Mouse (Mus musculus) midbrain, embryonic 12.5 days (tissue): Measurements from ENCODE around the gene Tmem242. TPM values are rescaled to one million over a fixed set of nuclear protein-coding genes. Genes with fewer than 3 reads are reported as not detected.
"Not testable (repeated sequence)": the region's sequence is repeated elsewhere in the genome, so short reads cannot be mapped to it uniquely, and the experiment has no call there.

Source experiments
- ATAC-seq: fragments of 200-750 bp; cut with Nextera tagmentation; 2 replicates; pipeline ENCODE4 v1.8.0; 2017; ENCODE audit warnings: low read depth, moderate TSS enrichment, moderate library complexity; ENCODE audit not compliant: low FRiP score
- H3K27ac ChIP-seq: fragments of 300-500 bp; sonication (generic); replicated peaks from 2 replicates; pipeline ENCODE4 v1.5.1; 2016; ENCODE audit warnings: mild to moderate bottlenecking
- H3K27me3 ChIP-seq: fragments of 300-500 bp; sonication (generic); 2 replicates; pipeline ENCODE4 v1.6.1; 2016; ENCODE audit warnings: mild to moderate bottlenecking
- H3K36me3 ChIP-seq: fragments of 300-500 bp; sonication (generic); 2 replicates; pipeline ENCODE4 v1.6.1; 2016
- H3K4me1 ChIP-seq: fragments of 300-500 bp; sonication (generic); 2 replicates; pipeline ENCODE4 v1.6.1; 2016
- H3K4me2 ChIP-seq: fragments of 300-500 bp; sonication (generic); replicated peaks from 2 replicates; pipeline ENCODE4 v1.6.1; 2016; ENCODE audit warnings: mild to moderate bottlenecking, moderate library complexity
- H3K4me3 ChIP-seq: fragments of 300-500 bp; sonication (generic); 2 replicates; pipeline ENCODE4 v1.5.1; 2016; ENCODE audit warnings: mild to moderate bottlenecking
- H3K9ac ChIP-seq: fragments of 300-500 bp; sonication (generic); replicated peaks from 2 replicates; pipeline ENCODE4 v1.6.1; 2016; ENCODE audit warnings: mild to moderate bottlenecking, moderate library complexity
- H3K9me3 ChIP-seq: fragments of 300-500 bp; sonication (generic); 2 replicates; pipeline ENCODE4 v1.6.1; 2016; ENCODE audit warnings: mild to moderate bottlenecking
- WGBS: fragments of 180-500 bp; shearing (Covaris S2); methylation state at CpG from one replicate; pipeline ENCODE4 v1.1.7; 2016; 5-methylcytosine and 5-hydroxymethylcytosine counted together
- polyA plus RNA-seq: library from polyadenylated mRNA; unstranded; fragments of >200 nt; fragmentation: Nextera tagmentation; extraction: Ambion mirVana; gene quantifications from 2 replicates; pipeline ENCODE4 v1.2.1, GENCODE M21; 2016

Gene Tmem242
- polyA plus RNA-seq, 1 experiment from 2014 or later: 122 TPM

- not testable (repeated sequence) for H3K27ac ChIP-seq, H3K9me3 ChIP-seq, H3K9ac ChIP-seq, H3K27me3 ChIP-seq, H3K36me3 ChIP-seq, H3K4me3 ChIP-seq, ATAC-seq, H3K4me2 ChIP-seq
- 78% methylated on average over 5 of the region's 5 CpGs for WGBS
- peaks cover 11% of the 10 kb centered on the region for H3K4me1 ChIP-seq
Observed at GRCm38 (mm10) chr17:5442403-5442802, 2.3 kb upstream of the Tmem242 start.

DNA sequence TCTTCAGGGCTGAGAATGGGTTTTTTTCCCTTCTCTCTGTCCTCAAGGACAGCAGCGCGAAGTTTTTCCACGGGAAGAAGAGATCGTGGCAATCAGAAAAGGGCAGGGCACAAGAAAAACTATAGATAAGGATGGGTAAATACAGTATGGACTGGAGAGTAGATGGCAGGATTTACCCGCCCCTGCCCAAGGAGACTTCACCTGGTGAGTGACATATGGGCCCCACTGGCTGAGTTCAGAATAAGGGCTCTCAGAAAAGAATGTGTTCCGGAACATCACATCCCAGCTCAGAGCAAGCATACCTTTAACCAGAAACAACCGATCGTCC, 264 bp downstream of the Tmem242 start:
- peak overlapping the region; percentile 71 for H3K4me2 ChIP-seq
- H3K4me1 ChIP-seq: peaks cover 13% of the 10 kb centered on the region
- no peaks in the 10 kb centered on the region for H3K9me3 ChIP-seq
- peak overlapping the region; percentile 68 for H3K9ac ChIP-seq
- peaks cover 5% of the 10 kb centered on the region; the same call in 1 of the 2 replicates for H3K36me3 ChIP-seq
- no peak for ATAC-seq
- no peak overlapping the region for H3K27ac ChIP-seq
- no peaks in the 10 kb centered on the region for H3K27me3 ChIP-seq
- WGBS: 0% methylated on average over 8 of the region's 8 CpGs
- H3K4me3 ChIP-seq: peak overlapping the region; percentile 70

GRCm38 (mm10) chr17:5429772-5430133, 10.3 kb downstream of the Tmem242 start:
- peak; percentile 56 for ATAC-seq
- Histone ChIP-seq H3K4me2 (no peak overlapping the region), H3K27ac (peak overlapping the region; percentile 63), H3K4me1 (no peaks in the 10 kb centered on the region), H3K9ac (no peak overlapping the region), H3K36me3 (peaks cover 33% of the 10 kb centered on the region), H3K4me3 (no peak overlapping the region), H3K9me3 (no peaks in the 10 kb centered on the region), H3K27me3 (no peaks in the 10 kb centered on the region)
- 81% methylated on average over 9 of the region's 9 CpGs for WGBS

DNA sequence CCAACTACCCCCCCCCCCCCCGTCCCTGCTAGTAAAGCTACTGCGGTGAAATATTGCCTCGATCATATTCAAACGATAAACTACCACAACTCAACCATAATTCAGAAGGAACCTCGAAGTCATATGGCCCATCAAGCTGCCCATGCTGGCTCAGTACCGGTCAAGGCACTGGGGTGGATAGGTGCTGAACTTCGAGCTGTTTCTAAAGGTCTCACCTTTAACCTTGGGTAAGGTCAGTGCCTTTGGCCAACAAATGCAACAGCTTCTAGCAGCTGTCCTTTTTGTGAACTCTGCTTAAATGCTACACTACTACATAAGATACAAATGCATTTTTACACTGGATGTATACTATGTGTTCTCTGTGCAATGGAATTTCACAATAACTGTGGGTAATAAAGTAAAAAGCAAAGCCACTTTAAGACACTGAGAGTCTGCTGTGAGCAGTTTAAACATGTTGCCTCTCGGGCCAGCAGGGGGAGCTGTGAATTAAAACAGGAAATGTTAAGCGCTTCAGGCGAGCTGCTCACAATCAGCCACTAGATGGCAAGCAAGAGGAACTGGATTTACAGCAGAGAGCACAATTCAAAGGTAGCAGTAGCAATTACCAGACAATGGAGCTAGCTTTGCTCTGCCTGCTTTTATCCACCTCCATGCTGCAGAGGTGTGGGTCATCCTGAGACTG, 10.8 kb downstream of the Tmem242 start:
- 57% methylated on average over 10 of the region's 10 CpGs for WGBS
- peak overlapping the region; percentile 63 for H3K27ac ChIP-seq
- ATAC-seq: peak; percentile 60
- no peak overlapping the region for H3K4me3 ChIP-seq
- no peak overlapping the region for H3K9ac ChIP-seq
- no peaks in the 10 kb centered on the region for H3K9me3 ChIP-seq
- peaks cover 33% of the 10 kb centered on the region for H3K36me3 ChIP-seq
- no peaks in the 10 kb centered on the region for H3K4me1 ChIP-seq
- no peak overlapping the region for H3K4me2 ChIP-seq
- H3K27me3 ChIP-seq: no peaks in the 10 kb centered on the region

DNA sequence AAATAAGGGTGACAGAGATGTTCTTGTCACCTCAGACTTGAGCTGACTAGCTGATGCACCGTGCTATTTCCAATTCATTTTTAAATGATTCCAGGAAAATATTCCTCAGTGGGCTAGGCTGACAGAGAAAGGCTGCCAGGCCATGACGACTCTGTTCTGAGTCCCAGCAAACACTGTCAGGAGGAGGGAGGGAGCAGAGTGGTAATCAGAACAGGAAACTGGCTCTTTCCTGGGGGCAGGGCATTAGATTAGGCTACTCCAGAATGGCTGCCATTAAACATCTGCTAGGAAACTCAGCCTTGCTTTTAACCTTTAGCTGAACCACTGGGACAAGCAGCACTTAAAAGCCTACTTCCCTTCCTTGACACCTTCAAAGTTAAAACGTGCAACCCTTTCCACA, 14.9 kb downstream of the Tmem242 start:
- WGBS: 77% methylated on average over 3 of the region's 3 CpGs

GRCm38 (mm10) chr17:5424156-5424555, 15.9 kb downstream of the Tmem242 start:
- H3K27ac ChIP-seq: no peak overlapping the region
- H3K9ac ChIP-seq: no peak overlapping the region
- H3K9me3 ChIP-seq: no peaks in the 10 kb centered on the region
- WGBS: 87% methylated on average over 8 of the region's 8 CpGs
- ATAC-seq: no peak
- H3K36me3 ChIP-seq: peaks cover 13% of the 10 kb centered on the region; the same call in 1 of the 2 replicates
- no peak overlapping the region for H3K4me3 ChIP-seq
- no peaks in the 10 kb centered on the region for H3K27me3 ChIP-seq
- H3K4me1 ChIP-seq: no peaks in the 10 kb centered on the region
- H3K4me2 ChIP-seq: no peak overlapping the region

More for the DNA sequence above, 14.9 kb downstream of the Tmem242 start:
- H3K4me3 ChIP-seq: no peak overlapping the region
- H3K27ac ChIP-seq: no peak overlapping the region
- H3K9ac ChIP-seq: no peak overlapping the region
- no peaks in the 10 kb centered on the region for H3K4me1 ChIP-seq
- no peak overlapping the region for H3K4me2 ChIP-seq
- ATAC-seq: no peak
- no peaks in the 10 kb centered on the region for H3K9me3 ChIP-seq
- H3K36me3 ChIP-seq: peaks cover 12% of the 10 kb centered on the region; the same call in 1 of the 2 replicates
- H3K27me3 ChIP-seq: no peaks in the 10 kb centered on the region

DNA sequence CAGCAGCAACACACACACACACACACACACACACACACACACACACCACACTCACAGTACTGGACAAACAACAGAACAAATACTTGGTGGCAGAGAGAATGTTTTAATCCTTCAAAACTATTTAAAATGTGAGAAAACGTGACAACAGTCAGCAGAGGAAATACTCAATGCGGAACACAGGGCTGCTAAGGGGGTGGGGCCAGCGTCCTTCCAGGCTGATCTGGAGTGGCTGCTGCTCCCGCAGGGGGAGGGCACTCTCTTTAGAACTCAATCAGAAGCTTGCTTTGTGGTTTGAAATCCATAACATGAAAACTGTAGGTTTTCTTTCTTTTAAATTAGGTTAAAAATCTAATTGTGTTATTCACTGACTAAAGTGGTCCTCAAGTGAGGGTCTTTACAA, 18.2 kb downstream of the Tmem242 start:
- Histone ChIP-seq H3K9ac (no peak overlapping the region), H3K4me2 (no peak overlapping the region), H3K36me3 (peaks cover 21% of the 10 kb centered on the region), H3K4me3 (no peak overlapping the region), H3K4me1 (no peaks in the 10 kb centered on the region), H3K27me3 (no peaks in the 10 kb centered on the region), H3K9me3 (no peaks in the 10 kb centered on the region), H3K27ac (no peak overlapping the region)
- no peak for ATAC-seq
- WGBS: 57% methylated on average over 4 of the region's 4 CpGs

DNA sequence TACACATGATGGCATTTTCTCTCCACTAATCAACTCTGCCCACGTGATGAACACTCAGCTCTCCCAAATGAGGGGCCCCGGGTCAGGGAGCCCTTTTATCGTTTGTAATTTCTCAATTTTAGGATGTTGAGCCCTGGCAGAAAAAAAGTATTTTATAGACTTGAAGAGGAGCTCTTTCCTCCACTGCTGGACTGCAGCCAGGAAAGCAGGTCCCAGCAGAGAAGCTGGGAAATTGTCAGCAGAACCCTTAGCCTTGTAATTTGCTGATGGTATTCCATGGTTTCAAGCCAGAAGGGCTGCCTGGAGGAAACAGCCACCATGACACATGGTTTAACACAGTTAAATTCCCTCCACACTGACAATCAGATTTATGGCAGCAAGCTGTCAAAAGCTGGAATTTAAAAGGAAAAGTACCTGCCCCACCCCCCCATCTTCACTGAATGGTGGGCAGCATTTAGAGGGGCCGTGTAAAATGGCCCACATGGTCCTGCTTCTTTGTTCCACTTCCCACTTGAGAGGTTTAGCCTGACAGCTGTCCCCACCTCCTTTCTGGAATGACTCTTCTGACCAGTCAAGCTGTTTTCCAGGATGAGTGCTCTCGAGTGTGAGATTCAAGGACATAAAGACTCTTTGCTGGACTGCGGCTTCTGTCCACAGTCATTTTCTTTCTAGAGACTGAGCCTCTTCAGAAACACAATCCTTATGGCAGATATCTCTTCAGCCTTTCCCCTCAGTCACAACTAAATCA, 20.1 kb downstream of the Tmem242 start:
- Histone ChIP-seq H3K4me2 (no peak overlapping the region), H3K9me3 (no peaks in the 10 kb centered on the region), H3K9ac (no peak overlapping the region), H3K4me1 (no peaks in the 10 kb centered on the region), H3K36me3 (peaks cover 21% of the 10 kb centered on the region), H3K4me3 (no peak overlapping the region), H3K27me3 (no peaks in the 10 kb centered on the region), H3K27ac (no peak overlapping the region)
- ATAC-seq: no peak
- 79% methylated on average over 6 of the region's 6 CpGs for WGBS

DNA sequence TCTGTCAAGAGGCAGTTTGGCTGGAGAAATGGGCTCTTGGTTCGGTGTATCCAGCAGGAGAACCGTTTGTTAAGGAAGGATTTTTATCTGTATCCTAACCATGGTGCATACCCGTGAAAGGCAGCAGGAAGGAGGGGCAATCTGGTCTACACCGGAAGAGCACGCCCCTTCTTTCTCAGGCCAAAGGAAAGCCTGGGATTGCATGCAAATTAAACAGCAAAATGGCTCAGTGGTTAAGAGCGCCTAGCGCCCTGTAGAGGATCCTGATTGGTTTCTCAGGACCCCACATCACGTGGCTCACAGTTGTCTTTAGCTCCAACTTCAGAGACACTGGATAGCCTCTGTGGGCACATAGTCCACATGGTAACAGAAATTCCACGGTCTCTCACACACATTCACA, 21.0 kb downstream of the Tmem242 start:
- no peak for ATAC-seq
- no peak overlapping the region for H3K4me2 ChIP-seq
- no peak overlapping the region for H3K4me3 ChIP-seq
- no peaks in the 10 kb centered on the region for H3K4me1 ChIP-seq
- H3K36me3 ChIP-seq: peaks cover 21% of the 10 kb centered on the region
- H3K27me3 ChIP-seq: no peaks in the 10 kb centered on the region
- H3K9ac ChIP-seq: no peak overlapping the region
- WGBS: 92% methylated on average over 9 of the region's 9 CpGs
- no peaks in the 10 kb centered on the region for H3K9me3 ChIP-seq
- H3K27ac ChIP-seq: no peak overlapping the region

GRCm38 (mm10) chr17:5418545-5418944, 21.5 kb downstream of the Tmem242 start, which contains the start of gene Ldhal6b:
Ldhal6b (minus strand) TSS chr17:5418767.
- Histone ChIP-seq H3K36me3 (peaks cover 21% of the 10 kb centered on the region), H3K4me3 (no peak within 1 kb of the TSS), H3K9ac (no peak within 1 kb of the TSS), H3K4me2 (no peak within 1 kb of the TSS), H3K9me3 (no peaks in the 10 kb centered on the region), H3K27me3 (no peaks in the 10 kb centered on the region), H3K27ac (no peak within 1 kb of the TSS), H3K4me1 (no peaks in the 10 kb centered on the region)
- WGBS: 94% methylated on average over 11 of the region's 11 CpGs
- no peak for ATAC-seq

DNA sequence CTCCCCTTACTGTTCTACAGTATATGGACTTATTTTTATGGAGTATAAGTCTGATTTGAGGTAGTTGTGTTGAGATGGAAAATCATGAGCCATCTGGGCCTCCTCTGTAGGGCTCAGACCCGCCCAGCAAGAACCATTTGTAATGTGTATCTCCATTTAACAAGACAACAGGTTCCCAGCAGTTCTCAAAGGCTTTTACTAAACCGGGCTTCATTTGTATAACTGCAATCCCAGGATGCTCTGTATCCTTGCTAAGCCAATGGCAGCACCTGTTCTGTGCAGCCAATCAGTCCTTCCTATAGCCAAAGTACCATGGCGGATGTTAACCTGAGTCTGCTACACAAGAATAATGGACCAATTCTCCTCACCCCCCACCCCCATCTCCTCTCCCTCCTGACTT, 23.5 kb downstream of the Tmem242 start:
- H3K27me3 ChIP-seq: no peaks in the 10 kb centered on the region
- H3K27ac ChIP-seq: no peak overlapping the region
- 87% methylated on average over 3 of the region's 3 CpGs for WGBS
- H3K4me1 ChIP-seq: no peaks in the 10 kb centered on the region
- H3K4me3 ChIP-seq: no peak overlapping the region
- no peak overlapping the region for H3K4me2 ChIP-seq
- no peak for ATAC-seq
- H3K9me3 ChIP-seq: no peaks in the 10 kb centered on the region
- peaks cover 21% of the 10 kb centered on the region for H3K36me3 ChIP-seq
- H3K9ac ChIP-seq: no peak overlapping the region

GRCm38 (mm10) chr17:5414041-5414440, 26.0 kb downstream of the Tmem242 start:
- Histone ChIP-seq H3K4me1 (no peaks in the 10 kb centered on the region), H3K9ac (no peak overlapping the region), H3K27me3 (no peaks in the 10 kb centered on the region), H3K27ac (no peak overlapping the region), H3K4me3 (no peak overlapping the region), H3K36me3 (peaks cover 16% of the 10 kb centered on the region), H3K9me3 (no peaks in the 10 kb centered on the region), H3K4me2 (no peak overlapping the region)
- ATAC-seq: no peak
- 98% methylated on average over 3 of the region's 3 CpGs for WGBS
